Mouse (Mus musculus) kidney, postnatal 0 days (tissue): ENCODE measurements around the gene Aprt. TPM values are rescaled to one million over a fixed set of nuclear protein-coding genes. Genes with fewer than 3 reads are reported as not detected.
A peak's percentile ranks its signal among the peaks of the same experiment; 100 is the strongest.

Experiments
- ATAC-seq: fragments of 200-750 bp; cut with Nextera tagmentation; replicated peaks from 2 replicates; pipeline ENCODE4 v1.8.0; 2017; ENCODE audit warnings: low read depth, moderate number of reproducible peaks, moderate TSS enrichment, moderate library complexity; ENCODE audit not compliant: low FRiP score
- DNase-seq: peaks from one replicate; pipeline ENCODE4 v3.0.0-alpha.2; 2016; ENCODE audit warnings: low spot score
- H3K27ac ChIP-seq: fragments of 300-500 bp; sonication (generic); 2 replicates; pipeline ENCODE4 v1.5.1; 2014; ENCODE audit warnings: mild to moderate bottlenecking
- H3K27me3 ChIP-seq: fragments of 300-500 bp; sonication (generic); 2 replicates; pipeline ENCODE4 v1.6.1; 2014; ENCODE audit warnings: low read length, mixed read lengths; ENCODE audit not compliant: insufficient read depth
- H3K36me3 ChIP-seq: fragments of 300-500 bp; sonication (generic); 2 replicates; pipeline ENCODE4 v1.6.1; 2014; ENCODE audit warnings: low read length, mixed read lengths; ENCODE audit not compliant: insufficient read depth
- H3K4me1 ChIP-seq: fragments of 300-500 bp; sonication (generic); replicated peaks from 2 replicates; pipeline ENCODE4 v1.6.1; 2014; ENCODE audit warnings: antibody characterized with exemption, low read length, mixed read lengths; ENCODE audit not compliant: insufficient read depth
- H3K4me2 ChIP-seq: fragments of 300-500 bp; sonication (generic); 2 replicates; pipeline ENCODE4 v1.6.1; 2014; ENCODE audit warnings: mild to moderate bottlenecking, low read length, moderate library complexity, mixed read lengths
- H3K4me3 ChIP-seq: fragments of 300-500 bp; sonication (generic); replicated peaks from 2 replicates; pipeline ENCODE4 v1.5.1; 2014; ENCODE audit warnings: low read depth, low read length
- H3K9ac ChIP-seq: fragments of 300-500 bp; sonication (generic); 2 replicates; pipeline ENCODE4 v1.6.1; 2014; ENCODE audit warnings: low read depth, low read length
- H3K9me3 ChIP-seq: fragments of 300-500 bp; sonication (generic); replicated peaks from 2 replicates; pipeline ENCODE4 v1.6.1; 2016; ENCODE audit warnings: low read length, inconsistent platforms, mixed read lengths
- CTCF ChIP-seq: IDR thresholded peaks from 2 replicates; pipeline ENCODE4 v1.5.1; 2016; ENCODE audit warnings: antibody characterized with exemption, low read depth, mild to moderate bottlenecking, moderate library complexity
- WGBS: fragments of 180-500 bp; shearing (Covaris S2); extraction: QIAGEN DNeasy Blood & Tissue Kit; methylation state at CpG from one replicate; pipeline ENCODE4 v1.1.7; 2014; 5-methylcytosine and 5-hydroxymethylcytosine counted together
- microRNA-seq: library from miRNA; unstranded; fragments of <30 nt; microRNA quantifications from one replicate; pipeline ENCODE4, GENCODE M21; 2016
- polyA plus RNA-seq: library from polyadenylated mRNA; unstranded; fragments of >200 nt; fragmentation: Nextera tagmentation; extraction: Ambion mirVana; gene quantifications from 2 replicates; pipeline ENCODE4 v1.2.1, GENCODE M21; 2015

Aprt gene
- polyA plus RNA-seq, 1 experiment from 2014 or later: 392 TPM

- Histone ChIP-seq H3K27ac (peak overlapping the region; percentile 57), H3K4me3 (no peak overlapping the region), H3K4me2 (no peak overlapping the region), H3K9me3 (no peaks in the 10 kb centered on the region), H3K4me1 (peaks cover 26% of the 10 kb centered on the region), H3K27me3 (no peaks in the 10 kb centered on the region), H3K36me3 (no peaks in the 10 kb centered on the region), H3K9ac (no peak overlapping the region)
- ATAC-seq: no peak
- no peak for TF ChIP-seq CTCF
- WGBS: 48% methylated on average over 8 of the region's 8 CpGs
- DNase-seq: no peak
Observed at GRCm38 (mm10) chr8:122531312-122531711, 45.4 kb downstream of the Aprt start.

DNA sequence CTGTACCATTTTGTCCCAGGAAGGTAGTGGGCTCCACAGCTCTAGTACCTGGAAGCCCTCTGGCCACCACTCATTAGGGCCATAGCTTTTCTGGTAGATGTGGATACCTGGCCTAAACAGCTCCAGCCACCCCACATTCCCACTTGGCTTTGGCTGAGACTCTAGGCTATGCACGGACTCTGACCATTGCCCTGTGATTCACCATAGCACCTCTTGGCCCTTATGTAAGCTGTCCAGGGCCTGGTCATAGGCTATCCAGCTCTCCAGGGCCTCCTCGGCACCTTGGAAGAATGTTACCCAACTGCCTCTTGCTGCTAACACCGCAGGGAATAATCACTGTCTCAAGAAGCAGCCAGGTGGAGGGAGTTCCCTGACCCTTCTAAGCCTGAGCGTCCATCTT lies 47.5 kb downstream of the Aprt start:
- H3K9ac ChIP-seq: no peak overlapping the region
- H3K27ac ChIP-seq: no peak overlapping the region
- no peak overlapping the region for H3K4me3 ChIP-seq
- no peak overlapping the region for H3K4me2 ChIP-seq
- WGBS: 88% methylated on average over 4 of the region's 4 CpGs
- ATAC-seq (peak; percentile 41; the same call in 1 of the 2 replicates), DNase-seq (no peak)
- peaks cover 45% of the 10 kb centered on the region for H3K4me1 ChIP-seq
- no peaks in the 10 kb centered on the region for H3K9me3 ChIP-seq
- no peaks in the 10 kb centered on the region for H3K36me3 ChIP-seq
- no peak for TF ChIP-seq CTCF
- H3K27me3 ChIP-seq: no peaks in the 10 kb centered on the region

GRCm38 (mm10) chr8:122527937-122528336 lies 48.8 kb downstream of the Aprt start:
- peaks cover 58% of the 10 kb centered on the region for H3K4me1 ChIP-seq
- 93% methylated on average over 3 of the region's 3 CpGs for WGBS

DNA sequence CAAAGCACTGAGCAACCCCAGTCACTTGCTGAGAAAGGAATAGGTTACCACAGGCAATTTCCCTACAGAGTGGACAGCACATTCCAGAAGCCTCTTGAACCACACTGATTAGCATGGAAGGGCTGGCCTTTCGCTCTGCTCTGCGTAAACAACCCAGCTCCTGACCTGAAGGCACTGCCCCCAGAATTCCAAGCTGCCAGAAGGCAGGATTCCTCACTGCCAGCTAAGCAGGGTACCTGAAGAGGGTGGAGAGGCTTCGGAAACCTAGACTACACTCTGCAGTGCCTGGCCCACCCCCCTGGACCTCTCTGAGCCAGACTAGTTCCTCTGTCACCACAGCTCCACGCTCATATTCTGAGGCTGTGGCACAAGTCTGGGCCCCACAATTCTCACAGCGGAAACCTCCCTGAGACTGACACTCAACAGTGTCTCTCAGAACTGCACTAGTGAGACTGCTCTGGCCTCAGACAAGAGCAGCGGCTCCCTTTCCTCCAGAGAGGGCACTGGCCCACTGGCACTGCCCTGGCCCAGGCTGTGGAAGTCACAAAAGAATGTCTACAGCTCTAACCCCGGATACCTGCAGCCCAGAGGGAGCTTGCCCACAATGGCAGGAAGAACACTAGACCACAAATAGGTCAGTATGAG lies 50.1 kb downstream of the Aprt start:
- WGBS: 44% methylated on average over 7 of the region's 7 CpGs
- H3K4me1 ChIP-seq: peaks cover 56% of the 10 kb centered on the region
- TF ChIP-seq CTCF: no peak; the same call in 1 of the 2 replicates
- H3K27ac ChIP-seq: peak overlapping the region; percentile 93
- no peaks in the 10 kb centered on the region for H3K9me3 ChIP-seq
- no peak overlapping the region for H3K4me2 ChIP-seq
- H3K27me3 ChIP-seq: no peaks in the 10 kb centered on the region
- no peak overlapping the region for H3K4me3 ChIP-seq
- no peaks in the 10 kb centered on the region for H3K36me3 ChIP-seq
- peak; percentile 84 for DNase-seq
- ATAC-seq: peak; percentile 50
- no peak overlapping the region for H3K9ac ChIP-seq

More at GRCm38 (mm10) chr8:122527937-122528336, 48.8 kb downstream of the Aprt start:
- DNase-seq (no peak), ATAC-seq (no peak)
- no peaks in the 10 kb centered on the region for H3K9me3 ChIP-seq
- TF ChIP-seq CTCF: no peak
- H3K27me3 ChIP-seq: no peaks in the 10 kb centered on the region
- H3K4me3 ChIP-seq: no peak overlapping the region
- H3K9ac ChIP-seq: no peak overlapping the region
- no peak overlapping the region for H3K4me2 ChIP-seq
- no peaks in the 10 kb centered on the region for H3K36me3 ChIP-seq
- 0 out of 2 replicates have a peak overlapping the region, but pooled peaks have one; percentile 93 for H3K27ac ChIP-seq

DNA sequence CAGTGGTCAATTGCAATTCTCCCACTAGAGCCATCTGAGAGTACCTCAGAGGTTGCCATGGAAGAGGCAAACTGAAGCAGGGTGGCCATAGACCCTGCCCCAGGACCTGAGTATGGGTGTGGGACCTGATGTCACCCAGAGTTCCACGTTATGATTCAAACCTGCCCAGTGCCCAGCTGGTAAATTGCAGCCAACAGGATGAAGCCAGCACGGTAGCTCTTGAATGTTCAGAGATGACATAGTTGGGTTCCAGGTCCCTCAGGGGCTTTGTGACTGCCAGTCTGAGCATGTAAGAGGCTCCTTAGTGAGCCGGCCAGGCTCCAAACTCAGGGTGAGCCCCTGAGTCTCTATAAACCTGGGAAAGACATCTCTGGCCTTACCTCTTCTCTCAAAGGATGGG lies 50.6 kb downstream of the Aprt start:
- Histone ChIP-seq H3K4me3 (no peak overlapping the region), H3K27ac (peak overlapping the region; percentile 93), H3K4me1 (peaks cover 52% of the 10 kb centered on the region), H3K9ac (no peak overlapping the region), H3K4me2 (no peak overlapping the region), H3K9me3 (no peaks in the 10 kb centered on the region), H3K36me3 (no peaks in the 10 kb centered on the region), H3K27me3 (no peaks in the 10 kb centered on the region)
- WGBS: 36% methylated on average over 3 of the region's 3 CpGs
- no peak for TF ChIP-seq CTCF
- ATAC-seq: no peak
- DNase-seq: no peak

GRCm38 (mm10) chr8:122525004-122525403 lies 51.7 kb downstream of the Aprt start:
- 70% methylated on average over 6 of the region's 6 CpGs for WGBS
- Histone ChIP-seq H3K4me2 (no peak overlapping the region), H3K27me3 (no peaks in the 10 kb centered on the region), H3K9me3 (no peaks in the 10 kb centered on the region), H3K9ac (0 out of 2 replicates have a peak overlapping the region, but pooled peaks have one; percentile 35), H3K4me3 (no peak overlapping the region), H3K27ac (peak overlapping the region; percentile 93), H3K36me3 (no peaks in the 10 kb centered on the region), H3K4me1 (peaks cover 51% of the 10 kb centered on the region)
- DNase-seq (no peak), ATAC-seq (no peak)
- no peak for TF ChIP-seq CTCF

Small RNA genes lying within 50 kb of the gene (microRNA-seq; reads per million reads assigned to microRNA genes)
- gene Mir6396: not detected

Other genes starting within 250 kb of the Aprt start
- not detected in 2 replicates for gene Trhr2, start 216.2 kb downstream of the Aprt start, polyA plus RNA-seq
- 33.7 and 35.1 TPM in 2 replicates for gene Zc3h18, start 200.3 kb downstream of the Aprt start, polyA plus RNA-seq
- gene Il17c, start 154.9 kb downstream of the Aprt start, polyA plus RNA-seq: not detected in 2 replicates
- 647 and 704 TPM in 2 replicates for gene Cyba, start 144.0 kb downstream of the Aprt start, polyA plus RNA-seq
- gene Mvd, start 133.5 kb downstream of the Aprt start, polyA plus RNA-seq: 31.2 and 36.3 TPM in 2 replicates
- gene Snai3, start 116.2 kb downstream of the Aprt start, polyA plus RNA-seq: 0.67 and 1.0 TPM in 2 replicates
- gene Rnf166, start 100.8 kb downstream of the Aprt start, polyA plus RNA-seq: 44.0 and 44.5 TPM in 2 replicates
- gene Ctu2, start 100.8 kb downstream of the Aprt start, polyA plus RNA-seq: 44.5 and 45.6 TPM in 2 replicates
- gene Piezo1, start 25.6 kb downstream of the Aprt start, polyA plus RNA-seq: 12.5 and 14.9 TPM in 2 replicates
- 21.2 and 24.7 TPM in 2 replicates for gene Cdt1, start 8.9 kb downstream of the Aprt start, polyA plus RNA-seq
- gene Galns, start 34.6 kb upstream of the Aprt start, polyA plus RNA-seq: 19.4 and 23.3 TPM in 2 replicates
- gene Trappc2l, start 34.7 kb upstream of the Aprt start, polyA plus RNA-seq: 64.5 and 73.3 TPM in 2 replicates
- gene Pabpn1l, start 45.8 kb upstream of the Aprt start, polyA plus RNA-seq: 0.15 and 0.22 TPM in 2 replicates
- 3.6 and 4.4 TPM in 2 replicates for gene Cbfa2t3, start 122.2 kb upstream of the Aprt start, polyA plus RNA-seq
- gene Acsf3, start 198.6 kb upstream of the Aprt start, polyA plus RNA-seq: 21.4 and 23.4 TPM in 2 replicates